Mouse (Mus musculus) adrenal gland, adult 2 months (tissue): ENCODE data around the gene Lrrc57. TPM values are rescaled to one million over a fixed set of nuclear protein-coding genes. Genes with fewer than 3 reads are reported as not detected.
A peak's percentile ranks its signal among the peaks of the same experiment; 100 is the strongest.
"Not testable (repeated sequence)": the region's sequence is repeated elsewhere in the genome, so short reads cannot be mapped to it uniquely, and the experiment has no call there.

Experiments used
- DNase-seq: peaks from one replicate; pipeline ENCODE4 v3.0.0; 2021
- polyA plus RNA-seq: library from polyadenylated mRNA; depleted of rRNA; stranded (reverse); fragments of >200 nt; gene quantifications from 2 replicates; pipeline ENCODE4 v1.2.3, GENCODE M21; 2012
- total RNA-seq, 2 experiments: library from RNA; stranded (reverse); gene quantifications; 2 replicates each; pipeline ENCODE4 v1.2.3; 2021

Lrrc57 gene
- total and polyA plus RNA-seq, 3 experiments, result 7.6 to 21.6 (median 17.9) TPM

- DNase-seq, result no peak
Observed at GRCm38 (mm10) chr2:120599506-120599905, 9.8 kb downstream of the Lrrc57 start.

- no peak for DNase-seq
Observed at GRCm38 (mm10) chr2:120597734-120598133, 11.6 kb downstream of the Lrrc57 start.

GRCm38 (mm10) chr2:120592227-120592626 is 17.1 kb downstream of the Lrrc57 start:
- no peak for DNase-seq

- DNase-seq, result no peak
Observed at GRCm38 (mm10) chr2:120589759-120590158, 19.6 kb downstream of the Lrrc57 start.

- no peak for DNase-seq
Observed at GRCm38 (mm10) chr2:120578286-120578685, 31.0 kb downstream of the Lrrc57 start.

- DNase-seq, result no peak
Observed at GRCm38 (mm10) chr2:120577799-120578198, 31.5 kb downstream of the Lrrc57 start.

- no peak for DNase-seq
Observed at GRCm38 (mm10) chr2:120575978-120576377, 33.3 kb downstream of the Lrrc57 start.

- no peak for DNase-seq
Observed at GRCm38 (mm10) chr2:120575121-120575520, 34.2 kb downstream of the Lrrc57 start.

GRCm38 (mm10) chr2:120572161-120572560 is 37.2 kb downstream of the Lrrc57 start:
- DNase-seq, result not testable (repeated sequence)

GRCm38 (mm10) chr2:120571081-120571480 is 38.2 kb downstream of the Lrrc57 start:
- no peak for DNase-seq

GRCm38 (mm10) chr2:120567798-120568320 is 41.5 kb downstream of the Lrrc57 start:
- DNase-seq, result no peak

GRCm38 (mm10) chr2:120566886-120567797 is 42.2 kb downstream of the Lrrc57 start, which contains the start of gene Snap23:
Snap23 (plus strand) TSS chr2:120567671.
- peak; percentile 98 for DNase-seq

- DNase-seq, result no peak
Observed at GRCm38 (mm10) chr2:120565363-120565762, 44.0 kb downstream of the Lrrc57 start.

- DNase-seq, result not testable (repeated sequence)
Observed at GRCm38 (mm10) chr2:120564548-120565188, 44.7 kb downstream of the Lrrc57 start.

GRCm38 (mm10) chr2:120563235-120563990 is 45.9 kb downstream of the Lrrc57 start, which contains the start of gene Zfp106:
Zfp106 (minus strand) TSS chr2:120563843.
- peak; percentile 93 for DNase-seq

- no peak for DNase-seq
Observed at GRCm38 (mm10) chr2:120562859-120563234, 46.5 kb downstream of the Lrrc57 start.

- DNase-seq, result no peak
Observed at GRCm38 (mm10) chr2:120561524-120561923, 47.8 kb downstream of the Lrrc57 start.

GRCm38 (mm10) chr2:120558813-120559212 is 50.5 kb downstream of the Lrrc57 start:
- no peak for DNase-seq

- DNase-seq, result no peak
Observed at GRCm38 (mm10) chr2:120556868-120557267, 52.5 kb downstream of the Lrrc57 start.
